Mouse (Mus musculus): ENCODE measurements at regions not wholly inside any gene's neighbourhood (a gene's known extent, or its start where the extent isn't known, plus 50 kb on each side); places are given as distances from the start of the nearest gene placed in this dataset.

DNA sequence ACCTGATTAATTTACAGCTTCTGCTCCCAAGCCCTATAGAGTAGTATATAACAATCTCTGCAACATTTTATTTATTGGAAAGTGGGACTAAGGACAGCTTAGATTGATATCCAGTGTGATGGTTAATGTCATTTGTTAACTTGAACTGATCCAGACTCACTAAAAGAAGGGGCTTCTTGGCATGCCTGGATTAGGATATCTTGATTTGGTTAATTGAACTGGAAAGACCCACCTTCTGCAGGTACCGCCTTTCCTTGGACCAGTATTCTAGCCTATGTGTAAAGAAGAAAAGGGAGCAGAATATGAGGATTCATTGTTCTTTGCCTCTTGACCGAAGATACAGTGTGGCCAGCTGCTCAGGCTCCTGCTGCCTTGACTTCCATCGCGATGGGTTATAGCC, 288.5 kb downstream of the Pla2g4a start:
- no peak for TF ChIP-seq CTCF (IDR thresholded peaks at IDR 0.05; ENCODE audit: low read depth)
- no peak for TF ChIP-seq EP300 (IDR thresholded peaks at IDR 0.05; ENCODE audit: low read depth)

Measured in heart, postnatal 0 days (tissue).